Mouse (Mus musculus): ENCODE measurements around the gene Bbox1.

GRCm38 (mm10) chr2:110351843-110352251 lies 37.5 kb upstream of the Bbox1 start:
- TF ChIP-seq CTCF (IDR thresholded peaks at IDR 0.05; ENCODE audit: low read depth) (no peak), EP300 (optimal IDR thresholded peaks at IDR 0.05) (no peak)

All from stomach, postnatal 0 days (tissue).